Mouse (Mus musculus) A20 (cell line): Measurements from ENCODE around the gene Sec16a.
"Not testable (repeated sequence)": the region's sequence is repeated elsewhere in the genome, so short reads cannot be mapped to it uniquely, and the experiment has no call there.

Experiments
- DNase-seq: peaks from one replicate; pipeline ENCODE4 v3.0.0-alpha.2; 2011; ENCODE audit warnings: low read depth, low spot score

Sec16a gene

DNA sequence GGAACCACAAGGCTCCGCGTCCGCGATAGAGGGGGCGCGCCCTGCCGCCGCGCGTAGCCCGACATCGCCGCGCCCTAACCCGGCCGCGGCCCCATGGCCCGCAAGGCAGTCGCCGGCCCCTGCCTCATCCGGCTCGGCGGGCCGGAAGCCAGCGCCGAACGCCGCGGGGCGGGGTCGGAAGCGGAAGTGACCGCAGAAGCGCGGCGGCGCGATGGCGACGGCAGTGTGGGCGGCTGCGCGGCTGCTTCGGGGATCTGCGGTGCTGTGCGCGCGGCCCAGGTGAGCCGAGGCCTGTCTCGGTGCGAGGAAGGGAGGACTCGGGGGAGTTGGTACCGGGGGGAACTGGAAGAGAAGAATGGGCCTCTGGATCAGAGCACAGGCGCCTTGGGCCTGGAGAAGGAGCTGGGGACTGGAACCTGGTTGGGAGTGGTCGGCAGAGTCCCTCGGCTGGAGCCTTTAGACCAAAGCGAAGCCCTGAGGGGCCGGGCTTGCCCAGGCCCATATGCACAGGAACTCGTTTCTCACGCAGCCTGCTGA, 55.8 kb downstream of the Sec16a start, which contains the start of the genes Entr1 and Pmpca:
Gene Entr1, minus strand, starts transcription at position 163 of the 537 bp plus-strand sequence.
Gene Pmpca, plus strand, starts transcription at position 186 of the 537 bp plus-strand sequence.
- peak; percentile 88 for DNase-seq

- peak; percentile 57 for DNase-seq
These were observed 56.3 kb downstream of the Sec16a start for GRCm38 (mm10) chr2:26388682-26389153.

- DNase-seq = no peak
These were observed 57.3 kb downstream of the Sec16a start for GRCm38 (mm10) chr2:26387713-26388112.

GRCm38 (mm10) chr2:26380871-26381270, 64.1 kb downstream of the Sec16a start:
- not testable (repeated sequence) for DNase-seq

- DNase-seq = peak; percentile 89
These were observed 64.8 kb downstream of the Sec16a start, which contains the start of gene Snapc4 for GRCm38 (mm10) chr2:26380131-26380771. Gene Snapc4, minus strand, starts transcription at chr2:26380653.

DNA sequence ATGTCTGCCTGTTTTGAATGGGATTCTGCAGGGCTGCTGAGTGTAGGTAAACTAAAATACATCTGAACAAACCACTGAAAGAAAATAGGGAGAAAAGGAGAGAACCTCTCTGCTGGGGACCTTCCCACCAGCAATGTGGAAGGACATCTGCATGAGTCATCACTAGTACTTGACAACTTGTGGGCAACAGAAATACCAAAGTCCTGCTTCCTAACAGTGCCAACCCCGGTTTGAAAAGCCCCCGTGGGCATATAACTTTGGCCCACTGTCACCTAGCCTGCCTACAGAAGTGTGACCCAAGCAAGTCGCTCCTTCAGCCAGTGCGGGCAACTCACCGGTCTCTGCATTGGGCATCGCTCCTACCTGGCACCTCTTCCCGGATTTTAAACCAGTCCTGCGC, 72.6 kb downstream of the Sec16a start:
- no peak for DNase-seq

- DNase-seq = no peak
These were observed 76.4 kb downstream of the Sec16a start for GRCm38 (mm10) chr2:26368572-26368971.

DNA sequence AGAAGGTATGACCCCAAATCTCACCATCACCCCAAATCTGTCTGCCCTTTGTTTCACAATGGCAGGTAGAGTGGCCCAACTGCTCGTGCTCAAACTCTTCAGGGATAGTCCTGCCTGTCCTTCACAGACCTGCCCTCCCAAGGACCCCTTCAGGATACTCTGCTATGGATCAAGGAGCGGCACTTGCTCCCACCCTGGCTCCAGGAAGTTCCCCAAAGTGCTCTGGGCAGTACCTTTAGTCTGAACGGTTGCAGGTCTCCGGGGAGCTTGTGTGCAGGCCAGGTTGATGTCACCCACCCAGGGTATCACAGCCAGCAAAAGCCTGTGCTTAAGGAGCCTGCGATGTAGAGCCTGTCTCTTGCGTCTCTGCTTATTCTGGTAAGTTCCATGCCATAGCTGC, 77.1 kb downstream of the Sec16a start:
- no peak for DNase-seq

- DNase-seq = no peak
These were observed 80.1 kb downstream of the Sec16a start for GRCm38 (mm10) chr2:26364738-26365465.

GRCm38 (mm10) chr2:26363481-26363880, 81.5 kb downstream of the Sec16a start:
- DNase-seq = no peak

DNA sequence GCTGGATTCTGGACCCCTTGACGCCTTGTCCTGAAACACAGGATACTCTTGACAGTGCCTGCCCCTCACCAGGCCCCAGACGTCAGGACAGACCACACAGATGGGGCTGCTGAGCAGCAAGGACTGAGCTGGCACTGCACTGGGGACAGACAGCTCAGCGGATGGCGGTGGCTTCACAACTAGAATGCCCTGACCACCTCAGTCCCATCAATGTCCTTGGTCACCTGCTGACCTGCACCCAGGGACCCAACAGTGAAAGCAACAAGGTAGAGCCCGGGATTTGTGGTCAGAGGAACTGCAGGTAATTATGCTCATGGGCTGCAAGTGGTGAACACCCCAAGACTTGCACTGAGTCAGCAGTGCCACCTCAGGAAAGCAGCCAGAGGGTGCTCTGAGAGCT, 82.0 kb downstream of the Sec16a start:
- DNase-seq = no peak

DNA sequence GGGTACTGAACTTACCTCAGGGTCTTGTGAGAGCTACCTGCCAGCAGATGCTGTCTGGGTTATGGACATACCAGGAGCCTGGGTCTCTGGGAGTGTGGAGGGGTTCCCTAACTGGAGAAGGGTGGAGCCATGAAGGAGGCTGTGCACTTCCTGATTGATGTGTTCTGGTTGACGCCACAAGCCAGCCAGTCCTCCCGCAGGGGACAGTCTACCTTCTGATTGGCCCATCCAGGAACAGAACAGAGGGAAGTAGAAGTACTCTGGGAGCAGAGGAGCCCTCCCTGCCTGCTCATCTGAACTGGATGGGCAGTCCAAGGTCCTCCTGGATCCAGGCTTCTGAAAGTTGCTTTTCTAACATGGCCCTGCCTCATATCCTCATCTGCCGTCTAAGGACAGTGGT, 84.2 kb downstream of the Sec16a start, which contains the start of gene Card9:
Gene Card9, minus strand, starts transcription at position 147 of the 400 bp plus-strand sequence.
- no peak for DNase-seq

DNA sequence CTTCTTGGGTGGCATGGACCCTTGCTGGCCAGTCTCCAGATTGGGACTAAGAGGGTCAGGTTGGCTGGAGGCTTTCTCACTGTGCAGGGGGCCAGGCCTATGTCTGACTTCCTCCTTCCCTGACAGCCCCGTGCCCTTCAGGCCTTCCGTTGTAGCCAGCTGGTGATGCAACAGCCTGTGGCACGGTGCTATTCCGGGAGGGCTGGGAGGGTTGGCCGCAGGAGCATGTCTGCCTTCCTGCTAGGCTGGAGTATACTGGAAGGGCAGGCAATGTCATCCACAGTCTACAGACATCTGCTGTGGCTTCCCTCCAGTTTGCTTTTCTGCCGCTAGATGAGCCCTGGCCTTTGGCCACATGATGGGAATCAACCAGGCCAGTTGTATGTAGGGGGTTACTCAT, 85.0 kb downstream of the Sec16a start:
- DNase-seq = no peak
